Mouse (Mus musculus) embryonic facial prominence, embryonic 14.5 days (tissue): Measurements from ENCODE around the gene Kalrn. TPM values are rescaled to one million over a fixed set of nuclear protein-coding genes. Genes with fewer than 3 reads are reported as not detected.

Experiments used
- ATAC-seq: fragments of 200-750 bp; cut with Nextera tagmentation; 2 replicates; pipeline ENCODE4 v1.8.0; 2017; ENCODE audit warnings: low read depth, moderate number of reproducible peaks, moderate TSS enrichment
- DNase-seq: peaks from one replicate; pipeline ENCODE4 v3.0.0-alpha.2; 2015; ENCODE audit warnings: low spot score
- H3K27ac ChIP-seq: fragments of 300-500 bp; sonication (generic); replicated peaks from 2 replicates; pipeline ENCODE4 v1.5.1; 2014; ENCODE audit warnings: low read depth, mild to moderate bottlenecking, low read length, moderate library complexity
- H3K27me3 ChIP-seq: fragments of 300-500 bp; sonication (generic); replicated peaks from 2 replicates; pipeline ENCODE4 v1.6.1; 2014; ENCODE audit warnings: low read length; ENCODE audit not compliant: control insufficient read depth, insufficient read depth
- H3K36me3 ChIP-seq: fragments of 300-500 bp; sonication (generic); 2 replicates; pipeline ENCODE4 v1.6.1; 2014; ENCODE audit warnings: low read length, mixed read lengths; ENCODE audit not compliant: control insufficient read depth, insufficient read depth
- H3K4me1 ChIP-seq: fragments of 300-500 bp; sonication (generic); 2 replicates; pipeline ENCODE4 v1.6.1; 2014; ENCODE audit warnings: antibody characterized with exemption, low read length; ENCODE audit not compliant: control insufficient read depth, insufficient read depth
- H3K4me2 ChIP-seq: fragments of 300-500 bp; sonication (generic); 2 replicates; pipeline ENCODE4 v1.6.1; 2014; ENCODE audit warnings: low read depth, mild to moderate bottlenecking, low read length, moderate library complexity, mixed read lengths
- H3K4me3 ChIP-seq: fragments of 300-500 bp; sonication (generic); 2 replicates; pipeline ENCODE4 v1.5.1; 2014; ENCODE audit warnings: low read depth, mild to moderate bottlenecking, low read length
- H3K9ac ChIP-seq: fragments of 300-500 bp; sonication (generic); 2 replicates; pipeline ENCODE4 v1.6.1; 2014; ENCODE audit warnings: low read depth, mild to moderate bottlenecking, low read length, moderate library complexity, mixed read lengths
- H3K9me3 ChIP-seq: fragments of 300-500 bp; sonication (generic); 2 replicates; pipeline ENCODE4 v1.6.1; 2016; ENCODE audit warnings: low read length; ENCODE audit not compliant: control insufficient read depth
- WGBS: fragments of 180-500 bp; shearing (Covaris S2); extraction: QIAGEN DNeasy Blood & Tissue Kit; methylation state at CpG from one replicate; pipeline ENCODE4 v1.1.7; 2014; 5-methylcytosine and 5-hydroxymethylcytosine counted together
- polyA plus RNA-seq: library from polyadenylated mRNA; unstranded; fragments of >200 nt; fragmentation: Nextera tagmentation; extraction: Ambion mirVana; gene quantifications from 2 replicates; pipeline ENCODE4 v1.2.1, GENCODE M21; 2014

Kalrn gene
- polyA plus RNA-seq, 1 experiment from 2014 or later: 12.2 TPM

- Histone ChIP-seq H3K27ac (no peak overlapping the region), H3K36me3 (peaks cover 54% of the 10 kb centered on the region), H3K9me3 (no peaks in the 10 kb centered on the region), H3K9ac (no peak overlapping the region), H3K4me2 (no peak overlapping the region), H3K4me3 (no peak overlapping the region), H3K27me3 (no peaks in the 10 kb centered on the region), H3K4me1 (peaks cover 6% of the 10 kb centered on the region; the same call in 1 of the 2 replicates)
- DNase-seq (no peak), ATAC-seq (no peak)
- 86% methylated on average over 6 of the region's 6 CpGs for WGBS
These were observed 609.8 kb downstream of the Kalrn start for GRCm38 (mm10) chr16:33963509-33963908.

- H3K4me3 ChIP-seq: no peak overlapping the region
- no peak overlapping the region for H3K27ac ChIP-seq
- ATAC-seq: no peak
- no peaks in the 10 kb centered on the region for H3K27me3 ChIP-seq
- no peak for DNase-seq
- WGBS: 91% methylated on average over 1 of the region's 1 CpGs
- H3K9ac ChIP-seq: no peak overlapping the region
- no peaks in the 10 kb centered on the region for H3K9me3 ChIP-seq
- no peak overlapping the region for H3K4me2 ChIP-seq
- H3K36me3 ChIP-seq: peaks cover 71% of the 10 kb centered on the region
- H3K4me1 ChIP-seq: no peaks in the 10 kb centered on the region
These were observed 618.5 kb downstream of the Kalrn start for GRCm38 (mm10) chr16:33954793-33955192.

- Histone ChIP-seq H3K4me3 (no peak overlapping the region), H3K4me2 (no peak overlapping the region), H3K9me3 (no peaks in the 10 kb centered on the region), H3K27me3 (no peaks in the 10 kb centered on the region), H3K27ac (no peak overlapping the region), H3K36me3 (peaks cover 69% of the 10 kb centered on the region), H3K9ac (no peak overlapping the region), H3K4me1 (no peaks in the 10 kb centered on the region)
- DNase-seq (no peak), ATAC-seq (no peak)
- WGBS: 81% methylated on average over 4 of the region's 4 CpGs
These were observed 620.3 kb downstream of the Kalrn start for GRCm38 (mm10) chr16:33953008-33953407.

GRCm38 (mm10) chr16:33950830-33951229, 622.5 kb downstream of the Kalrn start:
- Histone ChIP-seq H3K27me3 (no peaks in the 10 kb centered on the region), H3K4me3 (no peak overlapping the region), H3K9me3 (no peaks in the 10 kb centered on the region), H3K36me3 (peaks cover 56% of the 10 kb centered on the region), H3K4me2 (no peak overlapping the region), H3K9ac (no peak overlapping the region), H3K4me1 (no peaks in the 10 kb centered on the region), H3K27ac (no peak overlapping the region)
- ATAC-seq (peak; percentile 45; the same call in 1 of the 2 replicates), DNase-seq (peak; percentile 84)
- 28% methylated on average over 4 of the region's 4 CpGs for WGBS

GRCm38 (mm10) chr16:33950386-33950785, 622.9 kb downstream of the Kalrn start:
- no peak for DNase-seq

GRCm38 (mm10) chr16:33947664-33948571, 625.4 kb downstream of the Kalrn start:
- H3K36me3 ChIP-seq: peaks cover 30% of the 10 kb centered on the region
- H3K9me3 ChIP-seq: no peaks in the 10 kb centered on the region
- peak overlapping the region; percentile 58 for H3K27ac ChIP-seq
- H3K9ac ChIP-seq: no peak overlapping the region
- no peak overlapping the region for H3K4me2 ChIP-seq
- H3K27me3 ChIP-seq: no peaks in the 10 kb centered on the region
- H3K4me1 ChIP-seq: peaks cover 10% of the 10 kb centered on the region
- ATAC-seq (no peak), DNase-seq (no peak)
- WGBS: 79% methylated on average over 17 of the region's 17 CpGs
- H3K4me3 ChIP-seq: no peak overlapping the region

More at GRCm38 (mm10) chr16:33950386-33950785, 622.9 kb downstream of the Kalrn start:
- no peak overlapping the region for H3K4me3 ChIP-seq
- H3K4me1 ChIP-seq: peaks cover under 1% of the 10 kb centered on the region; the same call in 1 of the 2 replicates
- WGBS: 83% methylated on average over 6 of the region's 6 CpGs
- no peaks in the 10 kb centered on the region for H3K9me3 ChIP-seq
- no peak overlapping the region for H3K9ac ChIP-seq
- no peaks in the 10 kb centered on the region for H3K27me3 ChIP-seq
- ATAC-seq: no peak
- peaks cover 51% of the 10 kb centered on the region for H3K36me3 ChIP-seq
- no peak overlapping the region for H3K4me2 ChIP-seq
- H3K27ac ChIP-seq: no peak overlapping the region

GRCm38 (mm10) chr16:33946021-33946420, 627.3 kb downstream of the Kalrn start:
- peaks cover 29% of the 10 kb centered on the region for H3K36me3 ChIP-seq
- H3K4me3 ChIP-seq: no peak overlapping the region
- peaks cover 28% of the 10 kb centered on the region for H3K4me1 ChIP-seq
- H3K27me3 ChIP-seq: no peaks in the 10 kb centered on the region
- H3K4me2 ChIP-seq: no peak overlapping the region
- no peak overlapping the region for H3K27ac ChIP-seq
- DNase-seq: no peak
- WGBS: 57% methylated on average over 7 of the region's 7 CpGs
- no peak for ATAC-seq
- H3K9me3 ChIP-seq: no peaks in the 10 kb centered on the region
- H3K9ac ChIP-seq: no peak overlapping the region

GRCm38 (mm10) chr16:33944772-33945171, 628.6 kb downstream of the Kalrn start:
- Histone ChIP-seq H3K9me3 (no peaks in the 10 kb centered on the region), H3K4me2 (no peak overlapping the region), H3K27me3 (no peaks in the 10 kb centered on the region), H3K9ac (no peak overlapping the region), H3K27ac (no peak overlapping the region), H3K4me3 (no peak overlapping the region), H3K4me1 (peaks cover 32% of the 10 kb centered on the region), H3K36me3 (peaks cover 27% of the 10 kb centered on the region)
- DNase-seq (no peak), ATAC-seq (no peak)
- 38% methylated on average over 6 of the region's 6 CpGs for WGBS

- Histone ChIP-seq H3K4me1 (peaks cover 37% of the 10 kb centered on the region), H3K4me3 (no peak overlapping the region), H3K9me3 (no peaks in the 10 kb centered on the region), H3K27me3 (no peaks in the 10 kb centered on the region), H3K27ac (no peak overlapping the region), H3K4me2 (no peak overlapping the region), H3K9ac (no peak overlapping the region), H3K36me3 (peaks cover 21% of the 10 kb centered on the region)
- ATAC-seq (no peak), DNase-seq (no peak)
- WGBS: 67% methylated on average over 4 of the region's 4 CpGs
These were observed 629.2 kb downstream of the Kalrn start for GRCm38 (mm10) chr16:33944126-33944525.
